Mouse (Mus musculus): ENCODE measurements at regions not wholly inside any gene's neighbourhood (a gene's known extent, or its start where the extent isn't known, plus 50 kb on each side); places are given as distances from the start of the nearest gene placed in this dataset.

GRCm38 (mm10) chr11:17464875-17465274 lies 207.5 kb downstream of the C1d start:
- DNase-seq = no peak

GRCm38 (mm10) chr11:17468431-17469165 lies 211.2 kb downstream of the C1d start:
- DNase-seq = no peak

DNA sequence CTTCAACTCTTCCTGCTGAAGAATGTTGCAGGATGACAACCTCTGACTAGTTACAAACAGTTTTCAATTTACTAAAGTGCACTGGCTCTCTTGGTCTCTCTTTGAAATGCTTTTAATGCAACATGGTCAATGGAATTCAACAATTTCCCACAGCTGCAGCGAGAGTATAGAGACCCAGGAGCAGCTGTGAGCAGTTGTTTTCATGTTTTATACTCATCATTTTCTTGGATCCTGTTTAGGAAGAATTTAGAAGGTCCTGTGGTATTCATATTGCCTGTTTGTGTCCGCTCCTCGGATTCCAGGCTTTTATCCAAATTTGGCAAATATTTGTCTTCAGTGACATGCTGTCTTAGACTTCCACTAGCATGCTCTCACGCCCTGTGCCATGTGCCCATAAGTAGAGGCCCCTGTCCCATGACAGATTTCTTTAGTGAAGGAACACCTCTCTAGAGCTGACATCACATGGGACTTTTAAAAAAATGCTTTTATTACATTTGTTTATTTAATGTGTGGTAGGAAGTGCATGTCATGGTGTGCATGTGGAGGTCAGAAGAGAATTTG lies 224.1 kb downstream of the C1d start:
- no peak for DNase-seq

GRCm38 (mm10) chr11:17483849-17484441 lies 226.6 kb downstream of the C1d start:
- no peak for DNase-seq

DNA sequence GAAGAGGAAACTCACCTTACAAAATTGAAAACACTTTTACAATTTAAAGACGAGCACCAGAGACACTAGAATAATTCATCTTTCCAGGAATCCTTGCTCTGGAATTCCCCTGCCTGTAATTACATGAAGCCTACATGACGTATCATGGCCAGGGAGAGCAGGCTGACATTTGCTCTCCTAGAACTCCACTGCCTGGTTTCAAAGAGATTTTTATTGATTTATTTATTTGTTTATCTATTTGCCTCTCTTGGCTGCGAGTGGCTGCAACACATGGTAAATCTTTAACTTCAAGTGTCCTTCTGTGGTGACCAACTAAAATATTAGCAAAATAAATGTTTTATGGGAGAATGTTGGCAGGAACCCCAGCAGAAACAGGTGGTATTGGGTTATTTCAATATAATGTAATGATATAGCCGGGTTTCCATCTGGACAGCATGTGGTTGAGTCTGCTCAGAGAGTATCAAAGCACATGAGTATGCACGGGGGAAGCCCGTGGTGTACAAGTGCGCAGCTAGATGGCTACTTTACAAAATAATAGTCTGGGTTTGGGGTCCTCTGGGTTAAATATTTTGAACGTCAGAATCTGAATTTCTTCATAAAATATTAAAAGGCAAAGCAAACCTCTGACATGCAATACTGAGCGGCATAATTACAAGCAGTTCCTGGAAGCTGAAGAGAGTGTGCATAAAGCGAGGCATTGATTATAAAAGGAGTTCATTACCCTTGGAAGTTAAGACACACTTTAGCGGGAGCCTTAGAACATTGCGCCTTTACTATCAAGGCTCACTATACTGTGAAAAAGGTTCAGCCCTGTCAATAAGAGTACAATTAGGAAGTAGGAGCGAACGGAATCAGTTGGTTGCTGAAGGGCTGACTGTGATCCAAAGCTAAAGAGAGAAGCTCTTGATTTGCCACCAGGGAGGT lies 244.0 kb downstream of the C1d start:
- DNase-seq = no peak

DNA sequence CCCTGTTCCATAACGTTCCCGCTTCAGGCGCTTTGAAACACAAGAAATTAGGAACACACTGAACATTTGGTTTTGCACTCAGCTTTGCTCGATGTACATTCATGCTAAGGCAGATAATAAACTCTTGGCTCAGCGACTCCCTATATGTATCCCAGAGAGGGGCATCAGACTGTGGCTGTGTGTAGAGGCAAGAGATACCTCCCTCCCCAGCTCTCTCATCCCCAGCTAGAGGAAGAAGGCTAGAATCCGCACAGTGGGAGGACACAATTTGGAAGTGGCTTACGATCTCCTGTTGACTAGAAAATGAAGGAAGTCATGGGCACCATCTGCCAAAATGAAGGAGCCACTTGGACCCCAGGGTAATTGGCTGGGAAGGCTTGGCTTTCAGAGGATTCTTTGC lies 244.7 kb downstream of the C1d start:
- no peak for DNase-seq

- DNase-seq = no peak
Measured at GRCm38 (mm10) chr11:17522220-17522919, 265.0 kb downstream of the C1d start.

- no peak for DNase-seq
Measured at GRCm38 (mm10) chr11:17523329-17523728, 265.9 kb downstream of the C1d start.

- no peak for DNase-seq
Measured at GRCm38 (mm10) chr11:17524985-17525775, 267.8 kb downstream of the C1d start.

GRCm38 (mm10) chr11:17526476-17526875 lies 269.1 kb downstream of the C1d start:
- DNase-seq = no peak

DNA sequence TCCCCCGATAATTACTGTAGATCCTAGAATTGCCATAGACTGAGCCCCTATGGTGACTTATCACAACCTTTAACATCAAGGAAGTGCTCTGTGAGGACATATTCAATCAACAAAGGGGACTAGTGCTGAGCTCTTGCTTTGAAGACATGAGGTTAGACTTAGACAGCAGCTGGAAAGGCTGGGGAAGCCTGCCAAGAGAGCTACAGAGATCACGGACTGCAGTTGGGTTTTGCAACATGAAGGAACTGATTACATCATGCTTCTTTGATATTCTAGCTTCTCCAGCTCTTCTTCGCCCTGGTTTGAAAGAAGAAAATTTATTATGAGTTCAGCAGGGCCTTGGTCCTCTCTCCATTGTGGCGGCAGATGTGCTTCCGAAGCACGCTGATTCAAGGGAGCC lies 271.2 kb downstream of the C1d start:
- DNase-seq = no peak

DNA sequence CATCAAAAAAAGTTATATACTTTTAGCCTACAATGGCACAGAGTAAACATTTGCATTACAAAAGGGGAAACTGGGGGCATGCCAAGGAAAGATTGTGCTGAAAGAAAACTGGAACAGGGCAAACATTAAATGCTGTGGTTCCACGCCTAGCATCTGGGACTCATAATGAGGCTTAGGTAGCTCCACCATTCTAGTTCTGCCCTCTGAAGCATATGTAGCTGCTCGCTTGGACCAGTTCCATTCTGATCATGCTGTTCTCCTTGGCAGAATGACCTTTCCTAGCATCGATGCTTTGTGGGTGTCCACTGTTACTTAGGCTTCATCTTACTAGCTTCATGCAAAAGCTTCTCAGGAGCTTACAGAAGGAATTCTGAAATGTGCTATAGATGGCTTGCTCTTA lies 276.3 kb downstream of the C1d start:
- DNase-seq = no peak

GRCm38 (mm10) chr11:17546286-17546685 lies 288.9 kb downstream of the C1d start:
- no peak for DNase-seq

DNA sequence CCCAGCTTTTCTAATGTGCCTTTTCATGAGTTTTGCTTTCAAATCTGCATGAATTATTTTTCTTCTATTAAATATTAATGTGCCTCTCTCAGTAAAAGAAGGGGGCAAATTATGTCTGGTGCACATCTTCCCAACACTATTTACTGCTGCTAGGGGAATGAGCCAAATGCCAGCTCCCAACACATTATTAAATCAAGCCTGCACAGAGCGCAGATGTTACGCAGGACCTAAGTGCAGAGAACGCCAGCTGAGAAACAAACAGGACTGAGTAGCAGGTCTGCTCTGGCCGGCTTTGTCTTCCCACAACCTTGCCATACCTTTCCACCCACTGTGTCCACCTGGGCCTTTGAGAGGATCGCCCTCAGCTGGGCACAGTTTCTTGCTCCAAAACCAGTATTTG lies 291.8 kb downstream of the C1d start:
- no peak for DNase-seq

DNA sequence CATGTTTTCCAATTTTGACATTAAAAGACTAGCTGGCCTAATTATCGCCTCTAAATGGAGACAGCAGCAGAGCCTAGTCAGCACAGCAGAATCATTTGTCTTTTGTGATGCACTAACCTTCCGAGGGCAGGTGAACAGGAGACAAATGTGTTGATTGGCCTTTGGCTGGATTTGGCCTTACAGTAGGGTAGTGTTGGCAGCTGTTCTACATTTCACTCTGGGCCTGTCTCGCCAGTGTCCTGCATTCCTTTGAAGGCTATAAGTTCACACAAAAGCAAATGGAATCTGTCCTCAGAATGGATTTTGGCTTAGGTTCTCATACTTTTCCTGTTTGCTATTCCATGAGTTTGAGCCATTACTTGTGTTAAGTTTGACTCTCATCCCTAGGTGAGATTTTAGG lies 297.9 kb downstream of the C1d start:
- no peak for DNase-seq

- DNase-seq = no peak
Measured at GRCm38 (mm10) chr11:17591780-17592487, 334.6 kb downstream of the C1d start.

DNA sequence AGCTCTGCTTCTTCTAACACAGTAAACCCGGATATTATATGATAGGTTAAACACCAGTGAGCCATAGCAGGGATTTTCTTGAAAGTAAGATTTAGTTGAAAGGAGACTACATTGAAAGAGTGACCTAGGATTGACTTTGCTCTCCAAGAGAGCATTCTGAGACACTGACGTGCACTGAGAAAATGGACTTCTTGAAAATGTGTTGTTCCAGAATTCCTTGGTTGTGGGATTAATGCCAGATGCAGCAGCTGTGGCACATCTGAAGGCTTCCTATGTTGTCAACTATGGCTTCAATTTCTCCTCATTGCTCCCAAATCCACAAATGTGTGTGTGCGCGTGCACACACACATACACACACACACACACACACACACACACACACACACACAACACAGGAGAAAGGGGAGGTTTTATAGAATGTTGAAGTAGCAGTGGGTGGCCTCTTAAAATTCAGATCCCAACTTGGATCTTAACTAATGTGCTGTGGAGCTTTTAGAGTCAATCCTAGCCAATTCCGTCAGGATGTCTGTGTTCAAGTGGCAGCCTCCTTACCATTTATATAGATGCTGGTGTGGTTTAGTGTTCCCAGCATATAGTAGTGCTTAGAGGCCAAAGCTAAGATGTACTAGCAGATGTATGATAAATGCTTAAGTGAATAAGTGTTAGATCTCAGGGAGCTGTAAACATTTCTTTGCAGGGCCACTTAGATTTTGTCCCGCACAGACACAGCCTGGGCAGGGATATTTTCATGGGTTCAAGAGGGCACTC lies 346.5 kb downstream of the C1d start:
- DNase-seq = no peak

GRCm38 (mm10) chr11:17620462-17621248 lies 333.0 kb downstream of the Etaa1 start:
- no peak for DNase-seq

- no peak for DNase-seq
Measured at GRCm38 (mm10) chr11:17629541-17630171, 324.0 kb downstream of the Etaa1 start.
